Mouse (Mus musculus) neural tube, embryonic 14.5 days (tissue): ENCODE measurements at regions not wholly inside any gene's neighbourhood (a gene's known extent, or its start where the extent isn't known, plus 50 kb on each side); places are given as distances from the start of the nearest gene placed in this dataset.

Experiments
- ATAC-seq: fragments of 200-750 bp; cut with Nextera tagmentation; 2 replicates; pipeline ENCODE4 v1.8.0; 2017; ENCODE audit warnings: low read depth, mild to moderate bottlenecking, moderate TSS enrichment, moderate library complexity
- H3K27ac ChIP-seq: fragments of 300-500 bp; sonication (generic); 2 replicates; pipeline ENCODE4 v1.5.1; 2014; ENCODE audit warnings: low read depth, mild to moderate bottlenecking, control low read depth, low read length, moderate library complexity, mixed read lengths
- H3K27me3 ChIP-seq: fragments of 300-500 bp; sonication (generic); 2 replicates; pipeline ENCODE4 v1.6.1; 2014; ENCODE audit warnings: low read length; ENCODE audit not compliant: control insufficient read depth, insufficient read depth
- H3K36me3 ChIP-seq: fragments of 300-500 bp; sonication (generic); 2 replicates; pipeline ENCODE4 v1.6.1; 2014; ENCODE audit warnings: low read length, mixed read lengths; ENCODE audit not compliant: control insufficient read depth, insufficient read depth
- H3K4me1 ChIP-seq: fragments of 300-500 bp; sonication (generic); 2 replicates; pipeline ENCODE4 v1.6.1; 2014; ENCODE audit warnings: low read length; ENCODE audit not compliant: control insufficient read depth, insufficient read depth
- H3K4me2 ChIP-seq: fragments of 300-500 bp; sonication (generic); 2 replicates; pipeline ENCODE4 v1.6.1; 2014; ENCODE audit warnings: mild to moderate bottlenecking, low read depth, low read length, control low read depth
- H3K4me3 ChIP-seq: fragments of 300-500 bp; sonication (generic); 2 replicates; pipeline ENCODE4 v1.5.1; 2014; ENCODE audit warnings: low read depth, low read length, control low read depth, mixed read lengths
- H3K9ac ChIP-seq: fragments of 300-500 bp; sonication (generic); replicated peaks from 2 replicates; pipeline ENCODE4 v1.6.1; 2014; ENCODE audit warnings: low read depth, mild to moderate bottlenecking, control low read depth, low read length, mixed read lengths
- H3K9me3 ChIP-seq: fragments of 300-500 bp; sonication (generic); 2 replicates; pipeline ENCODE4 v1.6.1; 2016; ENCODE audit warnings: low read length; ENCODE audit not compliant: control insufficient read depth
- WGBS: fragments of 180-500 bp; shearing (Covaris S2); extraction: QIAGEN DNeasy Blood & Tissue Kit; methylation state at CpG from one replicate; pipeline ENCODE4 v1.1.7; 2014; 5-methylcytosine and 5-hydroxymethylcytosine counted together

GRCm38 (mm10) chr12:107779306-107780057 is 223.9 kb downstream of the Bcl11b start:
- no peak overlapping the region for H3K4me3 ChIP-seq
- H3K27ac ChIP-seq, result no peak overlapping the region
- H3K36me3 ChIP-seq, result no peaks in the 10 kb centered on the region
- ATAC-seq, result no peak
- H3K9me3 ChIP-seq, result no peaks in the 10 kb centered on the region
- no peaks in the 10 kb centered on the region for H3K4me1 ChIP-seq
- no peak overlapping the region for H3K4me2 ChIP-seq
- no peak overlapping the region for H3K9ac ChIP-seq
- H3K27me3 ChIP-seq, result no peaks in the 10 kb centered on the region
- WGBS, result 86% methylated on average over 13 of the region's 13 CpGs

- no peak for ATAC-seq
- Histone ChIP-seq H3K9ac (no peak overlapping the region), H3K4me1 (no peaks in the 10 kb centered on the region), H3K27me3 (no peaks in the 10 kb centered on the region), H3K36me3 (no peaks in the 10 kb centered on the region), H3K27ac (no peak overlapping the region), H3K4me2 (no peak overlapping the region), H3K9me3 (no peaks in the 10 kb centered on the region), H3K4me3 (no peak overlapping the region)
- WGBS, result 61% methylated on average over 3 of the region's 3 CpGs
Measured at GRCm38 (mm10) chr12:107782147-107782546, 221.3 kb downstream of the Bcl11b start.

GRCm38 (mm10) chr12:107783831-107784230 is 219.6 kb downstream of the Bcl11b start:
- no peak overlapping the region for H3K9ac ChIP-seq
- no peak overlapping the region for H3K27ac ChIP-seq
- no peak for ATAC-seq
- no peaks in the 10 kb centered on the region for H3K4me1 ChIP-seq
- no peaks in the 10 kb centered on the region for H3K27me3 ChIP-seq
- no peaks in the 10 kb centered on the region for H3K9me3 ChIP-seq
- H3K4me3 ChIP-seq, result no peak overlapping the region
- WGBS, result 84% methylated on average over 7 of the region's 7 CpGs
- H3K36me3 ChIP-seq, result no peaks in the 10 kb centered on the region
- no peak overlapping the region for H3K4me2 ChIP-seq

- H3K9ac ChIP-seq, result no peak overlapping the region
- H3K36me3 ChIP-seq, result no peaks in the 10 kb centered on the region
- H3K27ac ChIP-seq, result no peak overlapping the region
- no peaks in the 10 kb centered on the region for H3K9me3 ChIP-seq
- H3K4me3 ChIP-seq, result no peak overlapping the region
- no peak for ATAC-seq
- WGBS, result 45% methylated on average over 6 of the region's 6 CpGs
- no peak overlapping the region for H3K4me2 ChIP-seq
- no peaks in the 10 kb centered on the region for H3K4me1 ChIP-seq
- no peaks in the 10 kb centered on the region for H3K27me3 ChIP-seq
Measured at GRCm38 (mm10) chr12:107789818-107790217, 213.6 kb downstream of the Bcl11b start.

GRCm38 (mm10) chr12:107800296-107800695 is 203.1 kb downstream of the Bcl11b start:
- no peak for ATAC-seq
- 89% methylated on average over 5 of the region's 5 CpGs for WGBS
- Histone ChIP-seq H3K36me3 (no peaks in the 10 kb centered on the region), H3K4me3 (no peak overlapping the region), H3K4me1 (no peaks in the 10 kb centered on the region), H3K27me3 (no peaks in the 10 kb centered on the region), H3K9ac (no peak overlapping the region), H3K9me3 (no peaks in the 10 kb centered on the region), H3K27ac (no peak overlapping the region), H3K4me2 (no peak overlapping the region)

- Histone ChIP-seq H3K27me3 (no peaks in the 10 kb centered on the region), H3K4me3 (no peak overlapping the region), H3K36me3 (no peaks in the 10 kb centered on the region), H3K4me2 (no peak overlapping the region), H3K9me3 (no peaks in the 10 kb centered on the region), H3K4me1 (no peaks in the 10 kb centered on the region), H3K9ac (no peak overlapping the region), H3K27ac (no peak overlapping the region)
- 41% methylated on average over 11 of the region's 11 CpGs for WGBS
- ATAC-seq, result no peak
Measured at GRCm38 (mm10) chr12:107807634-107808033, 195.8 kb downstream of the Bcl11b start.

- Histone ChIP-seq H3K27me3 (no peaks in the 10 kb centered on the region), H3K4me1 (no peaks in the 10 kb centered on the region), H3K27ac (no peak overlapping the region), H3K4me3 (no peak overlapping the region), H3K9ac (no peak overlapping the region), H3K9me3 (no peaks in the 10 kb centered on the region), H3K36me3 (no peaks in the 10 kb centered on the region), H3K4me2 (no peak overlapping the region)
- ATAC-seq, result no peak
- whole genome bisulfite sequencing, result 52% methylated on average over 9 of the region's 9 CpGs
Measured at GRCm38 (mm10) chr12:107808158-107808715, 195.2 kb downstream of the Bcl11b start.

- H3K9ac ChIP-seq, result no peak overlapping the region
- no peaks in the 10 kb centered on the region for H3K4me1 ChIP-seq
- no peaks in the 10 kb centered on the region for H3K9me3 ChIP-seq
- H3K27me3 ChIP-seq, result no peaks in the 10 kb centered on the region
- no peak overlapping the region for H3K4me3 ChIP-seq
- 27% methylated on average over 5 of the region's 5 CpGs for WGBS
- no peak overlapping the region for H3K4me2 ChIP-seq
- H3K36me3 ChIP-seq, result no peaks in the 10 kb centered on the region
- no peak overlapping the region for H3K27ac ChIP-seq
- ATAC-seq, result no peak
Measured at GRCm38 (mm10) chr12:107811231-107811630, 192.2 kb downstream of the Bcl11b start.

GRCm38 (mm10) chr12:107812549-107813335 is 190.7 kb downstream of the Bcl11b start:
- no peak; the same call in 1 of the 2 replicates for ATAC-seq
- H3K4me2 ChIP-seq, result no peak overlapping the region
- 54% methylated on average over 14 of the region's 14 CpGs for WGBS
- H3K9ac ChIP-seq, result no peak overlapping the region
- no peaks in the 10 kb centered on the region for H3K9me3 ChIP-seq
- H3K4me1 ChIP-seq, result no peaks in the 10 kb centered on the region
- 0 out of 2 replicates have a peak overlapping the region, but pooled peaks have one; percentile 18 for H3K27ac ChIP-seq
- H3K27me3 ChIP-seq, result no peaks in the 10 kb centered on the region
- no peaks in the 10 kb centered on the region for H3K36me3 ChIP-seq
- no peak overlapping the region for H3K4me3 ChIP-seq
